Mouse (Mus musculus) lung, postnatal 4 days (tissue): ENCODE results near the gene Cog5.

Source experiments
- DNase-seq, 2 experiments: peaks; one replicate each; pipeline ENCODE4 v3.0.0; 2021

Cog5 gene

DNA sequence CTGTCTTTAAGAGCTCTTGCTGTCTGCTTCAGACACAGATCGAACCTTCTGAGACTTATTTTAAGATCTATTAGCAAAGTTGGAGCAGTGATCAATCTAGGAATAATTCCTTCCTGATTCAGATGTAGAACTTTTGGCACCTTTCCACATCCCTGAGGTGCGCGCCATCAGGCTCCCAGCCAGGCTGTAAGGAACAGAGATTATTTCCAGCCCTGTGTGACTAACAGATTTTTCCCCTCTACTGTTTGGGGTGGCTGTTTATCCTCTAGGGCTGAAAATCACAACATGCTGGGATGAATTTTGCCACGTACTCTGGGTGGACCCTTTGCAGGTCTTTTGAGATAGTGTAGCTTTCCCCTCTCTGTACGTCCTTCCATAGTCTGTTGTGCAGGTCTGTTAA, 170.2 kb downstream of the Cog5 start:
- no peak for DNase-seq

DNA sequence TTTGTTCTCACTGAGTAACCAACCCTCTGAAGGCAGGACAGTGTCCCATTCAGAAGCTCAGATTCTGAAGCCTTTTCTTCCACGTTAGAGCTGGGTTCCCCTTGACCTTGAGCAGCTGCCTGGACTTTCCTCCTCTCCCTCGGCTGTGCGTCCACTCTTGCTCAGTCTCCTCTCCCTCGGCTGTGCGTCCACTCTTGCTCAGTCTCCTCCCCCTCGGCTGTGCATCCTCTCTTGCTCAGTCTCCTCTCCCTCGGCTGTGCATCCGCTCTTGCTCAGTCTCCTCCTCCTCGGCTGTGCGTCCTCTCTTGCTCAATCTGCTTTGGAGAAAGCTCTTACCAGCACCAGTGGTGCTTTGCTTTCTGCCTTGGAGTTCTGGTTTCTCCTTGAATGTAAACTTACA, 171.2 kb downstream of the Cog5 start:
- DNase-seq = peak in 1 of 2 experiments; percentile 21

DNA sequence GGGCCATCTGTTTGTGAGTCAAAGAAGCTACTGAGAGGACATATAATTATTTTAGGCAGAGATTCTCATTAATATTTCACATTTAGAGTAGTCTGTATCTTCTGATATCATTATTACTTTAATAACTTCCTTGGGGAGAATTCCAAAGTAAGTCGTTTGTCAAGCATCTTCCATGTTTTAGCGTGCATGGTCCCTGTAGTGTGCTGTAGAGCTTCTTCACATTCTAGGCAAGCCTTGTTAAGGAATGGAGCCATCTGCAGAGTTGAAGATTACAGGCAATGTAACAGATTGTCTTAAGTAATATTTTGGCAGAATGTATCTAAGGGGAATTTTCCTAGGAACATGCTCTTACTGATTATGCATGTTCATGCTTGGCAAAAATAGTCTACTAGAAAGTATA, 171.8 kb downstream of the Cog5 start:
- DNase-seq = no peak

DNA sequence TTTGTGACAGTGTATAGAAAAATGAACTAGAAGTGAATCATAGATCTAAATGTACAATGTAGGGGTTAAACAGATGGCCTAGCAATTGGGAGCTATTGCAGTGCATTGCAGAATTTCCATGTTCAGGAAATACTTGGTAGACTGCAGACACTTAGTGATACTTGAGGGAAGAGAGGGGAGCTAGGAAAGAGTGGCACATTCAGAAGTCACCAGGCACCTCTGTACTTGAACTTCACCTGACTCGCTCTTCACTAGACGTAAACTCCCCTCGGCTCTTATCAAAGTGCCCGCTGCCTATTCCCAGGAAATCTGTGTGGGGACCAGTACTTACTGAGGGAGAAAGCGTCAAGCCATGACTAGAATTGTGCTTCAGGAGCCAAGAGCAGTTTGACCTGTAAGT, 180.8 kb downstream of the Cog5 start:
- DNase-seq = peak; percentile 6 to 26

DNA sequence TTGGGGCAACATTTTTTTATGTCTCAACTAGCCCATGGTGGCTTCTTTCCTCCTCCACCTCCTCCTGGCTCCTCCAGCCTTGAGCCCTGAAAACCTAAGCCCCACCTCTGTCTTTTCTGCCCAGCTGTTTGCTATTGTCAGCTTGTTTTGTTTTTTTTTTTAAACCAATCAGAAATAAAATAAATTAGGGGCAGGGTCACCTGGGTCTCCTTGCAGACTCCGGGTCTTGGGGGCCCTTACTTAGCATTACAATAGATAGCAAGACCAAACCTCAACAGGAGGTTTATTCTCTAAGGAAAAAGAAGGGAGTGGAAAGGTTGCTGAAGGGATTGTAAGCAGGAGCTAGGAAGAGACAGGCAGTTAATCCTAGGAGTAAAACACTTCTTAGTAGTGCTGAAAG, 181.5 kb downstream of the Cog5 start:
- no peak for DNase-seq

DNA sequence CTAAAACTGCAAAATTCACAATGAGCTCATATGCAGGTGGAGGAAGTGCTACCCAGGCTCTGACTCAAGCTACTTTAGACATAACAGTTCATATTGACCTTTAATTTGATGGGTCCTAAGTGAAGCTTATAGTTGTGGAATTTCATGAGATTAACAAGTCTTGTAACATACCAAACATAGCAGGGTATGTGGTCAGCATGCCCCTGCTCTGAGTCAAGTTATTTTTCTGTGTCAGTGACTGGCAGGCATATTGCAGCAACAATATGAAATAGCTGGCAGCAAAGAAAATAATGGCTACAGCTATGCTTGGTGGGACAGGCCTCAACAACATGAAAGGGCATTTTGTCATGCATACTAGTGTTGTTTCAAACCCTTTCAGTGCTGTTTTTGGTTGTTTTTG, 183.9 kb downstream of the Cog5 start:
- DNase-seq = no peak

DNA sequence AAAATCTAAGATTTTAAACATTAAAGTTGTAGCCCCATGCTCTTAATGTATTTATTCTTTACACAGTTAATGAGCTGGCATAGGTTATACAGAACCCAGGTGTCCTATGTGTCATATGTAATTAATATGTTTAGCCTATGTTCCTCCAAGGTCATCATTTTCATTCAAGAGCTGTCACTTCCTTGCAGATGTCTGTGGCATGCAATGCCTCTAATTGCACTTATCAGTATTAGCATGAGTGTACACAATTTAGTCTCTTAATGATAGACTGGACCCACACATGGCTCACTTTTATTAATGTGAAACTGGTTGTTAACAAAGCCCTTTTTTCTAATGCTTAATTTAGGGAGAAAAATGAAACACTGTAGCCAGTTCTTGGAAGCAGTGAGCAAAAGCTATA, 184.6 kb downstream of the Cog5 start:
- DNase-seq = no peak

DNA sequence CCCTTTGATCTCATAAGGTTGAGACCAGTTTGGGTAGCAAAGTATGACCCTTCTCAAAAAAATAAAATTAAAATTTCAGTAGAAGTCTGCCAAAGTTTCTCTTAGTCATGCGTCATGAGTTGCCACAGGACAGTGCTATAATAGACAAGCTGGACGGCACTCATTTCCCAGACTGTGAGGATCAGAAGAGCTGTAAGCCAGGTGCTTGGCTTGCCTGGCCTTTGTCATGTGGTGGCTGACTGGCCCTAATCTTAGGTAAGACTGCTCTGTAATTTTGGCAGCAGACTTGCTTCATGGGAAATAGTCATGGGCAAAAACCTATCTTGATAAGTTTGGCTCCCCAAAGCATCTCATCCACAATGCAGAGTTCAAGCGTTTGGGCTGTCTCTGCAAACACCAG, 191.4 kb downstream of the Cog5 start:
- no peak for DNase-seq

DNA sequence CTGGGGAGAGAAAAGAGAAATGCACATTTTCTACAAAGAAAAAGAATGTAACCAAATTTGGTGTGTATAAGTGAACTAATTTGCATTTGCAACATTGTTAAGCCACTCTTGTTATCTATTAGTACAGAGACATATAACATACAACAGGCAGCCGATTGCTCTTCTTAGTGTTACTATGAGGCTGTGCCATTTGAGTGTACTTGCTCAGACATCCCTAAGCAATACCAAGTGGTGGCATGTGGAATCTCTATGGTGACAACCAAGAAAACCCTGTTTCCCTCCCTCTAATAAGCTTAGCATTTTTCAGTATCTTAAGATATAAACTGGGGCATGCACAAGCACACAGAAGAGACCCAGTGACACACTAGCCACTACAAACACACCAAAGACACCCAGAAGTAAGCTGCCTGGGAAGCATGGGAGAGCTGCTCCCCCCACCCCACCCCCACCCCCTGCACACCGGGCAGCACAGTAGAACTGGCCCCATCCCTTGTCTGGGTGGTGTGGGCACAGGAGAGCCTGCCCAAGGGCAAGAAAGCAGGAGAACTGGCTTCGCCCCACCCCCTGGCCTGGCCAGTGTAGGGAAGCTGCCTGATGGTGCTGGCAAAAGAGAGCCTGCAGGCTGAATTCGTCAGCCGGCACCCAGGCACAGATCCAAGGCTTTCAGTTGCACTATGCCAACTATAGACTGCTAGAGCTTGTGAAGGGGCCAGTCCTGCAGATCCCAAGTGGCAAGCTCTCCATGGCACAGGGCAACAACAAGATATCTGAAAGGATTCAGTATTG, 194.2 kb downstream of the Cog5 start:
- peak; percentile 67 to 85 for DNase-seq

DNA sequence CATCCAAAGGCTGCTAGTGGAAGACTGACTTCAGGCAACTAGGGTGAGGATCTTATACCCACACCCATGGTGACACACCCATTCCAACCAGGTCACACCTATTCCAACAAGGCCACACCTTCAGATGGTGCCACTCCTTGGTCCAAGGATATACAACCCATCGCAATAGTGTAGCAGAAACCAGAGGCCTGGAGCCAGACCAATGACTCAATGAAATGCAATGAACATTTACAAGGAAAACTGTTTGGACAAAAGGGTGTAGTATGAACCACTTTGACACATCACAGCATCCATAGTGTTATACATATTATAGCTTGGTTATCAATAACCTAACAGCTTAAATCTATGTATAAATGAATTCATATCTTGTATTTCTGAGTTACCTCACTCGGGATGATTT, 194.9 kb downstream of the Cog5 start:
- no peak for DNase-seq

DNA sequence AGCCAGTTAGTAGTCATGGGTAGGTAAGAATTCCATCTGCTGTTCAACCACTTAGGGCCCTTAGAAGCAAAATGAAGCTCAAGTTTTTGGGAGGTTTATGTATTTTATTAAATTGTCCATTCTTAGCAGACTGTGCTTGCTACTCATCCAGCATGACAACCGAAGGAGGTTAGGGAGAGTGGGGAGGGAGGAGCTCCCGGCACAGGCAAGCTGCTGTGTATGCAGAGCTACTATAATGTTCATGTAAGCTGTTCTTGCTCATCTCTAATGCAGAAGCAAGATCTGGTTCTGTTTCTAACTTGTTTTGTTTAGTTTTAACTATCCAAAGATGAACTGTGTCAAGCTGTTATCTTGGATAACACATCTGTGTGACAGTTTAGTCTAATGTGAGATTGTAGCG, 199.4 kb downstream of the Cog5 start:
- no peak for DNase-seq

DNA sequence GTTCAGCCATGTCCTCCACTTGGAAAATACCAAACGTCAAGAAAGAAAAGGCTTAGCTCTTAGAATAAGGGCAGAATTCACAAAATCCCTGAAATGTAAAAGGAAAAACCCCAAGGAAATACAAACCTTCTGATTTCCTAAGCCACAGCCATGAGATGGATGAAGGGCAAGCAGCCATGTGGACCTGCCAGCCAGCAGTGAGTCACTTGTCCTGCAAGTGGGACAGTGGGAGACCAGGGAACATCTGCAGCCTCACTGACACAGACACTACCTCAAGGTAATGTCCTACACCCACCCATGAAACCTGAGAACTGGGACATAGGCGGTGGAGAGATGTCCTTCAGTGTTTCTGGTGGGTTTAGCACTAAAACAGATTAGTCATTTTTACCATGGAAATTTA, 200.1 kb downstream of the Cog5 start:
- no peak for DNase-seq

DNA sequence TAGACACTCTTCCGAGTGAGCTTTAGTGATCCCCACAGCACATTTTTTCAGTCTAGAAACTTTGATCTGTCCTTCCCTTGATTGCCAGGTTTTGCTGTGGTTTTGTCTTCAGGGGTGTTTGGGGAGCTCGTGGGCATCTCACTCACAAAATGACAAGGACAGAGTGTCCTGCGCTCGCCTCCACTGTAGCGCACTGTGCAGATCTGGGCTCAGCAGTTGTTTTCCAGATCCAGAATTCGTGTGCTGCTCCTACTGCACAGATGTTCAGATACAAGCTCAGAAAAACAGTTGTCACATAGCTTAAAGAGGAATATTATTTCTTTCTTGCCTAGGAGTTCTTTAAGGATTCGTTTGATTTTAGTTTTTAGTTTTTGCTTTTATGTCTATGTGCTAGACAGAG, 203.1 kb downstream of the Cog5 start:
- DNase-seq = no peak

DNA sequence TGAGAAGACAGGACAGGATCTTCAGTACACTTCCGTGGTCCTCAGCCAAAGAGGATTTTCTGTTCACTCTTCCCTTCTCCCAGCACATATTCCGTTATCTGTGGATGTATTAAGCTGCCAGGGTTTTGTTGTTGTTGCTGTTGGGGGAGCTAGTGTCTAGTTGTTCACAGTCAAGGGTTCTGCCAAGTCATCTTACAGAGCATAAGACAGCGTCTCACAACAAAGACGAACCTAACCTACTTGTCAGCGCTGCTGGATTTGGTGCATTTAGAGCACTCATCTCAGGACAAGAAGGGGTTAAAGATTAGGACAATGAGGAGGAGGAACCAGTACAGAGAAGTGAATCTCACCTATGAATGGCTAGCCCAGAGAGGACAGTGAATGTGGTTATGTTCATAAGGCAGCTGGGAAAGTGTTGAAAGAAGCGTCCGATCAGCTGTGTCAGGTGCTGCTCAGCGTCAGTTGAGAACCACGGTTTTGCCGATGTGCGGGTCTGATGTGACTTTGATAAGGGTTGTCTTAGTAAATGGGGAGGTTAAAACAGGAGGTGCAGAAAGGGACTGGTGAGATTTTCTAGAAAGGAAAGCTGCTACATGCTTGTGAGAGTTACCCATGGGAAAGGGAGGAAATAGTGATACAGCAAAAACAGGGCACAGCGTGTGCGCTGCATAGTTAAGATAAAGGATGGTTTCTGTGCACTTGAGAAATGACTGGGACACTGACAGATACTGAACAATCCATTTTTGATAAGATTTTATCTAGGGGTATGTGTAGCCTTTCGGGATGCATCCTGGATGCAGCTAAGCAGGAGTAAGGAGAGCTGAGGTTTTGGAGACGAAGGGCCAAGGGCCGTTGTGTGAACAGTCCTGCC, 208.2 kb downstream of the Cog5 start:
- no peak for DNase-seq

DNA sequence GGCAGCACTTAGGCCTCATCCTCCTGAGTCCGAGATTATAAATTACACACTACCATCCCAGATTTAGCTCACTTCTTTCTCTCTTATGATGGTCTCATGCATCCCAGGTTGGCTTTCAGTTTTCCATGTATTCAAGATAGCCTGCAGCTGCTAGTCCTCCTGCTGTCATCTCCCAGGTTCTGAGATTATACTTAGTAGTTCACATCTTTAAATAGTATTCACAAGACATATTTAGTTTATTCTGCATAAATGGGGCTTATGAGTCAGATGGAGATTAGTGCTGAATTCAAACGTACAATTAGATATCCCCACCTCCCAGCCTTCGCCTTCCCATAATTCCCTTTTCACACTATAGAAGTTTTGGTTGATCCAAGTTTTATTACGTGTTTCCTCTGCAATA, 222.1 kb downstream of the Cog5 start:
- DNase-seq = no peak

DNA sequence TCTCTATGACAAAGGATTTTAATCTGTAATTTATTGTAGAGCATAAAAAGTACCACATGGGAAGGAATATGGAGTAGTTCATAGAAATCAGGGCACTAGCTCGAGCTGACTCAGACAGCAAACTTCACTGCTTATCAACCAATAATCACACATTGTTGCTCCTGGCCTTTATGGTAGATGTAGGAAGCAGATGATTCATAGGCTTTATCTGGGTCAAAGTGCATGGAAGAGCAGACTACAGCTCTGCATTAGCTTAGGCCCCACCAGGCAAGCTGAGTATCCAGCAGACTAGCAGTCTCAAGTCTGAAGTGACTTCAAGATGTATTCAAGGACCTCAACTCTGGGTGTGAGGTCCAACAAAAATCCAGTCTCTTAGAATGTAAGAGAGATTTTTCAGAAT, 228.1 kb downstream of the Cog5 start:
- DNase-seq = no peak

DNA sequence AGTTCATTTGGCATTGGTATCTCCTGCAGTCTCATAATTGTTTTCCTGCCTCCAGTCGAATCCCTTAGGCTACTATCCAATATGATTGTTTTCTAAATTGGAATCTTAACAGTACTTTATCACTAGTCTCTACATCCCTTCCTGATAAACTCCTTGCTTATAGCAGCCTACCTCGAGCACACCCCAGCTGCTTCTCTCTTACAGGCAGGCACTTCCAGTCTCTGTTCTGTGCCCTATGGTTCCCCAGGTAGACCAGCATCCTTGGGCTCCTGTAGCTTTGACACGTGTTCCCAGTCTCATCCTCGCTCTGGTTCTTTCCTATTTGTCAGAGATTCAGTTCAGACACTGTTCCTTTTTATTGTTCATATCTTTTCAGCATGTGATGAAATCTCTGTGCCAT, 229.7 kb downstream of the Cog5 start:
- DNase-seq = no peak

DNA sequence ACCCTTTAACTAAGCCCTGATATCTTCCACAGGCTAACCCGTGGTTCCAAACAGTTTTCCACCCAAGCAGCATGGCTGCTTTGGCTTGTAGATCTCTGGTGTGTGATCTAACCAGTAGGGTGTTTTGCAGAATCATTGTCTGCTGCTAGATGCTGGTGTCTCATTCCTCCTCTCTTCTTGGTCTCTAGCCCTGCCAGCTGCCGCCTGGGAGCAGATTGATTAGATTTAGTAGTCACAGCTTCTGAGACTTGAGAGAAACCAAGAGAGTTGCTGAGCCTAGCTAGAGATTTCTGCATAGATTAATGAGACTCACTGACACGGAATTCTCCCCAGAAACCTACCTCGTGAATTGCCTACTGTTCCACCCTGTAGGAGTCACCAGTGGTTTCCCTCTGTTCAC, 230.4 kb downstream of the Cog5 start:
- DNase-seq = no peak

DNA sequence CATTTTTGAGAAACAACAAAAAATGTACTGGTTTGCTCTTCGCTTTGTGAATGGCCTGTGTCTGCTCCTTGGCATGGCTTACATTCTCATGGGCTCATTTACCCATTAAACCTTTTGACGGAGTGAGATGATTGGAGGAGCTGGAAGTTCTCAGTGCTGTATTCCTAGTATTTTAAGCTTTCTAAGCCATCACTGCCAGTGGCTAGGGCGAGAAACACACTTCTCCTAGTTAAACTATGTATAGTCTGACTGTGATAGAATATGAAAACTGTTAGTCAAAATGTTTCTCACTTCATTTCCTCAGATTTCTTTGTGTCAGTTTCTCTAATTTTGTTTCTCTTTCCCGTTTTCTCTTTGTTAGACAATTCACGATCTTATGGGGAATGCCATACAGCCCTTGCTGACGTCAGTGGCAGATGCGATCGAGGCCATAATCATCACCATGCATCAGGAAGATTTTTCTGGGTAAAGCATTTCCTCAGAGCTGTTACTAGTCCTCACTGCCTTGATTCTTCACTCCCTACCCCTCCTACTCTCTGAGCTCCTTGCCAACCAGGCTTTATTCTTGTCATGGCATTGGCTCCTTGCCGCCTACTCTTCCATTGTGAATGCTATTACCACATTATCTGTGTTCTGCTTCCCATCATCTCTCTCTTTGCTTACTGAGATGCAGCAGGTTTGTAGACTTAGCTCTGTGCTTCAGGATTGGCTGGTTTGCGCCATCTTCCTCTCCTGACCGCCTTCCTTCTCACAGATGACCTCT, 231.4 kb downstream of the Cog5 start:
- no peak for DNase-seq

DNA sequence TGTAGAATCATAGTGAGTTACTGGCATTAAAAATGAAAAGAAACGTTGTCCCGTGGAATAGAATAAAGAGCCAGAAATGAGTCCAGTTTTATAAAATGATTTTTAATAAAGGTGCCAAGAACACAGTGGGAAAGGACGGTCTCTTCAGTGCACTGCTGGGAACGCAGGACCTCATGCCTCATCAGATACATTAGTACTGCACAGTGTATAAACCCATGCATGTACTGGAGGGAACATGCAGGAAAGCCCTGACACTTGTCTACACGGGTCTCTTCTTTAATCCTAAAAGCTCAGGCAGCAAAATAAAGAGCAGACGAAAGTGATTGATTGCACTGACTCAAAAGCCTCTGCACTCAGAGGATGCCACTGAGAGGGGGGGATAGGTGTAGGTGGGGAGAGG, 236.0 kb downstream of the Cog5 start:
- DNase-seq = no peak

DNA sequence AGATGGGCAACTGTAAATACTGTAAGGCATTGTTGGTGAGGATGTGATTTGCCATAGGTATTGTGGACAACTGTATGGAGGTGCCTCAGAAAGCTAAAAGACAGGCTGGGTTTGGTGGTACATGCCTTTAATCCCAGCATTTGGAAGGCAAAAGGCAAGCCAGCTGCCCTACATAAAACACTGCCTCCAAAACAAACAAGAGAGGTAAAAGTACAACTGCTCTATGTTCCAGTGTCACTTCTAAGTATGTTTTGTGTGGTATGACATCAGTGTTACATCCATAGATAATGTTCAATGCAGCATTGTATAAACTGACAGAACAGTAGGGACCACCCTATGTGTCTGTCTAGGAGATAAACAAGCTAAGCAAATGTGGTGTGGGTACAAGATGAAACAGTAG, 237.4 kb downstream of the Cog5 start:
- DNase-seq = no peak

DNA sequence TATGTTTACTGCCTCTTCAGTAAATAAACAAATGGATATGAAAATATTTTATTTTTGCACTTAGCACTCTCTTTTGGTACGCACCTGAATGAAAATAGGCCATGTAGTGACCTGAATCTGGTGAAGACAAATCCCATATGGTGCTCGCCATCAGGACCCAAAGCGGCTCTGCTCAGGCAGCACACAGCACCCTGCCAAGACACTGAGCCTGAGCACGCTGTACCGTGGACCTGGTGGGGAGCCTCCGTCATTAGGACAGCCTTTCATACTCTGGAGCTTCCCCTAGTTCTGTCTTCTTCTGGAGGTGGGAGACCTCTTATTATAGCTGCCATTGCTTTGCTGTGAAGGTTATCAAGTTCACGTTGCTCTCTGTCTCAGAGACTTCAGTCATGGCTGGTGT, 238.1 kb downstream of the Cog5 start:
- no peak for DNase-seq

DNA sequence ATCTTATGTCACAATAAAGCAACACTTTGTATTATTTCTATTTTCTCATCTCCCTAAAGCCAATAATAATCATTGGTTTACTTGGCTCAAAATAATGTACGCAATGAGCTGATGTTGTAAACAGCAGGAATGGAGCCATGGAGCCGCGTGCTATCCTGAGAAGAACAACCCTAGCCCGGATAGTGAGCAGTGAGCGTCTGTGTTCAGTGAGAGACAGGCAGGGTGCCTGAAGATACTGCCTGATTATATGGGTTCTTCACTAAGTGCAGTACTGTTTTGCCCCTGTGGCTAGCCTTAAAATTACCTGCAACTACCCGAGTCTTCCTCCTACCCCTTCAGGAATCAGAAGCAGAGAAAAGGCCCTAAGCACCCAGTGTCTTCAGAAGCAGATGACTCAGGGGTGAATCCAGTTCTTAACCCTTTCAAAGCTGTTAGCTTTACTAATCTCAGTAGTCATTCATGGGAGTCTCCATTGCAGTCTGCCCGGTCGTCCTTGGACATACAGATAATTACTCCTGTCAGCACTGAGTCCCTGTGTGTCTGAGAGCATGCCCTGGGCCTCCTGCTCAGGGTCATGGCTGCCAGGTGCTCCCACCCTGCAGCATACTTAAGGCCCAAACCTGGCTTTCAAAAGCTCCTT, 240.5 kb downstream of the Cog5 start:
- no peak for DNase-seq
